Mouse (Mus musculus) MEL (cell line): ENCODE results near the gene Tro. TPM values are rescaled to one million over a fixed set of nuclear protein-coding genes. Genes with fewer than 3 reads are reported as not detected.
A peak's percentile ranks its signal among the peaks of the same experiment; 100 is the strongest.

ENCODE experiments used
- DNase-seq: peaks from one replicate; pipeline ENCODE4 v3.0.0; 2011; ENCODE audit warnings: low read depth, low spot score
- H3K27ac ChIP-seq: 2 replicates; pipeline ENCODE4 v1.5.1; 2012; ENCODE audit warnings: low read depth, mild to moderate bottlenecking, control low read depth, low read length, moderate library complexity; ENCODE audit not compliant: control insufficient read depth
- H3K27me3 ChIP-seq, 2 experiments: fragments of 150-350 bp in 1 of 2; sonication (generic) in 1 of 2; 2 replicates each; pipeline ENCODE4 v1.6.1; 2012; ENCODE audit warnings: low read length in 2 of 2, mild to moderate bottlenecking in 2 of 2, improper control_type of control experiment in 1 of 2, moderate library complexity in 1 of 2; ENCODE audit not compliant: insufficient read depth in 2 of 2, control insufficient read depth in 1 of 2
- H3K36me3 ChIP-seq, 2 experiments: 2 replicates each; pipeline ENCODE4 v1.6.1; 2012 to 2014; ENCODE audit warnings: low read length in 2 of 2, improper control_type of control experiment in 1 of 2, inconsistent platforms in 1 of 2, mild to moderate bottlenecking in 1 of 2; ENCODE audit not compliant: insufficient read depth in 2 of 2, control insufficient read depth in 1 of 2
- H3K4me1 ChIP-seq, 2 experiments: fragments of 150-350 bp in 1 of 2; sonication (generic) in 1 of 2; 2 replicates each; pipeline ENCODE4 v1.6.1; 2012; ENCODE audit warnings: low read length in 2 of 2, improper control_type of control experiment in 1 of 2, mild to moderate bottlenecking in 1 of 2; ENCODE audit not compliant: insufficient read depth in 2 of 2, control insufficient read depth in 1 of 2
- H3K4me3 ChIP-seq, 2 experiments: fragments of 150-350 bp in 1 of 2; sonication (generic) in 1 of 2; 2 replicates each; pipeline ENCODE4 v1.5.1; 2012; ENCODE audit warnings: low read depth in 2 of 2, low read length in 2 of 2, mild to moderate bottlenecking in 2 of 2, moderate library complexity in 2 of 2, control low read depth in 1 of 2, improper control_type of control experiment in 1 of 2; ENCODE audit not compliant: control insufficient read depth in 1 of 2, insufficient read depth in 1 of 2
- H3K79me2 ChIP-seq: 2 replicates; pipeline ENCODE4 v1.6.1; 2012; ENCODE audit warnings: mild to moderate bottlenecking, low read length, moderate library complexity; ENCODE audit not compliant: control insufficient read depth, poor library complexity, insufficient read depth
- H3K9ac ChIP-seq: 2 replicates; pipeline ENCODE4 v1.6.1; 2012; ENCODE audit warnings: low read depth, mild to moderate bottlenecking, control low read depth, low read length, moderate library complexity; ENCODE audit not compliant: control insufficient read depth, poor library complexity, severe bottlenecking
- H3K9me3 ChIP-seq: fragments of 150-350 bp; sonication (generic); replicated peaks from 2 replicates; pipeline ENCODE4 v1.6.1; 2012; ENCODE audit warnings: mild to moderate bottlenecking, low read length, improper control_type of control experiment, moderate library complexity; ENCODE audit not compliant: insufficient read depth
- BHLHE40 ChIP-seq: IDR thresholded peaks from 2 replicates; pipeline ENCODE4 v1.6.1; 2012; ENCODE audit warnings: low read depth, mild to moderate bottlenecking, inconsistent platforms, low read length, improper control_type of control experiment, borderline replicate concordance
- CHD1 ChIP-seq: IDR thresholded peaks from 2 replicates; pipeline ENCODE4 v1.6.1; 2012; ENCODE audit warnings: low read depth, mild to moderate bottlenecking, inconsistent platforms, low read length, improper control_type of control experiment
- CHD2 ChIP-seq: IDR thresholded peaks from 2 replicates; pipeline ENCODE4 v1.6.1; 2011; ENCODE audit warnings: low read length, improper control_type of control experiment
- CTCF ChIP-seq, 3 experiments: IDR thresholded peaks in 2 of 3; conservative IDR thresholded peaks in 1 of 3; 2 replicates each; pipeline ENCODE4 v1.5.1; 2011 to 2012; ENCODE audit warnings: low read length in 3 of 3, low read depth in 2 of 3, mild to moderate bottlenecking in 2 of 3, improper control_type of control experiment in 1 of 3, inconsistent platforms in 1 of 3, mixed read lengths in 1 of 3, moderate library complexity in 1 of 3; ENCODE audit not compliant: control insufficient read depth in 1 of 3, insufficient read depth in 1 of 3, poor library complexity in 1 of 3, severe bottlenecking in 1 of 3
- E2F4 ChIP-seq: IDR thresholded peaks from 2 replicates; pipeline ENCODE4 v1.6.1; 2011; ENCODE audit warnings: low read depth, low read length, improper control_type of control experiment, borderline replicate concordance
- ELF1 ChIP-seq: IDR thresholded peaks from 2 replicates; pipeline ENCODE4 v1.6.1; 2014; ENCODE audit warnings: low read depth, mild to moderate bottlenecking, inconsistent platforms, low read length, improper control_type of control experiment, moderate library complexity
- EP300 ChIP-seq, 2 experiments: IDR thresholded peaks; 2 replicates each; pipeline ENCODE4 v1.6.1; 2011; ENCODE audit warnings: improper control_type of control experiment in 2 of 2, low read length in 2 of 2, low read depth in 1 of 2, mild to moderate bottlenecking in 1 of 2
- GATA1 ChIP-seq: IDR thresholded peaks from 2 replicates; pipeline ENCODE4 v1.6.1; 2011; ENCODE audit warnings: low read depth, low read length, improper control_type of control experiment
- HCFC1 ChIP-seq: IDR thresholded peaks from 2 replicates; pipeline ENCODE4 v1.6.1; 2012; ENCODE audit warnings: low read depth, mild to moderate bottlenecking, inconsistent platforms, low read length, improper control_type of control experiment, moderate library complexity
- JUND ChIP-seq: IDR thresholded peaks from 2 replicates; pipeline ENCODE4 v1.6.1; 2011; ENCODE audit warnings: low read depth, mild to moderate bottlenecking, improper control_type of control experiment, low read length
- KAT2A ChIP-seq: conservative IDR thresholded peaks from 2 replicates; pipeline ENCODE4 v1.6.1; 2012; ENCODE audit warnings: low read depth, low read length, improper control_type of control experiment, inconsistent platforms
- MAX ChIP-seq: IDR thresholded peaks from 2 replicates; pipeline ENCODE4 v1.6.1; 2011; ENCODE audit warnings: low read length, improper control_type of control experiment
- MXI1 ChIP-seq: IDR thresholded peaks from 2 replicates; pipeline ENCODE4 v1.6.1; 2011; ENCODE audit warnings: mild to moderate bottlenecking, low read depth, low read length, improper control_type of control experiment
- NELFE ChIP-seq: IDR thresholded peaks from 2 replicates; pipeline ENCODE4 v1.6.1; 2011; ENCODE audit warnings: low read depth, low read length, improper control_type of control experiment
- POLR2A ChIP-seq, 2 experiments: IDR thresholded peaks; 2 replicates each; pipeline ENCODE4 v1.6.1; 2011 to 2012; ENCODE audit warnings: low read length in 2 of 2, mild to moderate bottlenecking in 2 of 2, control low read depth in 1 of 2, improper control_type of control experiment in 1 of 2, low read depth in 1 of 2, moderate library complexity in 1 of 2; ENCODE audit not compliant: control insufficient read depth in 1 of 2, insufficient read depth in 1 of 2, poor library complexity in 1 of 2
- POLR2AphosphoS2 ChIP-seq: IDR thresholded peaks from 2 replicates; pipeline ENCODE4 v1.6.1; 2011; ENCODE audit warnings: low read length, improper control_type of control experiment
- SIN3A ChIP-seq: IDR thresholded peaks from 2 replicates; pipeline ENCODE4 v1.6.1; 2012; ENCODE audit warnings: low read length, improper control_type of control experiment, inconsistent platforms
- SMC3 ChIP-seq: IDR thresholded peaks from 2 replicates; pipeline ENCODE4 v1.6.1; 2011; ENCODE audit warnings: low read depth, low read length, improper control_type of control experiment
- TAL1 ChIP-seq: IDR thresholded peaks from 2 replicates; pipeline ENCODE4 v1.6.1; 2012; ENCODE audit warnings: mild to moderate bottlenecking, inconsistent platforms, low read length, moderate library complexity, mixed read lengths
- TBP ChIP-seq: IDR thresholded peaks from 2 replicates; pipeline ENCODE4 v1.8.0; 2011; ENCODE audit warnings: low read depth, low read length, improper control_type of control experiment
- TCF12 ChIP-seq: IDR thresholded peaks from 2 replicates; pipeline ENCODE4 v1.6.1; 2014; ENCODE audit warnings: low read depth, mild to moderate bottlenecking, inconsistent platforms, low read length, improper control_type of control experiment, moderate library complexity
- USF1 ChIP-seq: IDR thresholded peaks from 2 replicates; pipeline ENCODE4 v1.6.1; 2014; ENCODE audit warnings: low read depth, mild to moderate bottlenecking, inconsistent platforms, low read length, improper control_type of control experiment, moderate library complexity
- USF2 ChIP-seq, 2 experiments: IDR thresholded peaks; 2 replicates each; pipeline ENCODE4 v1.6.1; 2011 to 2012; ENCODE audit warnings: improper control_type of control experiment in 2 of 2, low read length in 2 of 2, borderline replicate concordance in 1 of 2, inconsistent platforms in 1 of 2, low read depth in 1 of 2, mild to moderate bottlenecking in 1 of 2; ENCODE audit not compliant: insufficient read depth in 1 of 2
- ZMIZ1 ChIP-seq: IDR thresholded peaks from 2 replicates; pipeline ENCODE4 v1.6.1; 2012; ENCODE audit warnings: low read depth, mild to moderate bottlenecking, inconsistent platforms, low read length, improper control_type of control experiment, moderate library complexity
- polyA plus RNA-seq, 2 experiments: library from polyadenylated mRNA; stranded (reverse) in 1 of 2; unstranded in 1 of 2; fragments of >175 nt in 1 of 2; fragments of >200 nt in 1 of 2; gene quantifications; 2 replicates each; pipeline versions ENCODE4 v1.2.1 to v1.2.4; 2012; ENCODE audit warnings: low replicate concordance in 2 of 2, low read depth in 1 of 2; ENCODE audit not compliant: insufficient read length in 2 of 2, insufficient read depth in 1 of 2, missing spikeins in 1 of 2
- total RNA-seq: library from RNA; depleted of rRNA; stranded (reverse); fragments of 300-350 nt; gene quantifications from 2 replicates; pipeline ENCODE4 v1.2.3, GENCODE M21; 2012; rRNA removed

The Tro gene
- total RNA-seq (not detected in 2 replicates), polyA plus RNA-seq (under 1 TPM in 1 of 2 experiments, not detected in 1; 0.04 TPM)

GRCm38 (mm10) chrX:150656908-150657796 lies at the start of gene Tro:
TSS of gene Tro (minus strand) at chrX:150657583.
- Histone ChIP-seq H3K9me3 (no peaks in the 10 kb centered on the region), H3K27me3 (no peaks in the 10 kb centered on the region), H3K36me3 (no peaks in the 10 kb centered on the region), H3K79me2 (no peaks in the 10 kb centered on the region), H3K4me3 (no peak within 1 kb of the TSS), H3K4me1 (no peaks in the 10 kb centered on the region), H3K9ac (no peak within 1 kb of the TSS), H3K27ac (no peak within 1 kb of the TSS)
- TF ChIP-seq JUND: no peak
- TF ChIP-seq USF1: no peak
- TF ChIP-seq BHLHE40: no peak
- no peak for TF ChIP-seq E2F4
- DNase-seq: no peak

- H3K27me3 ChIP-seq: no peaks in the 10 kb centered on the region; a peak in 1 of 4 replicates
- no peaks in the 10 kb centered on the region for H3K9me3 ChIP-seq
- TF ChIP-seq TCF12 (no peak), TAL1 (no peak), CTCF (IDR thresholded peaks at IDR 0.05 in 2 of 3, conservative IDR thresholded peaks at IDR 0.05 in 1 of 3; ENCODE audit: control insufficient read depth in 1 of 3, insufficient read depth in 1 of 3, low read depth in 2 of 3, low read length in 3 of 3, poor library complexity in 1 of 3, severe bottlenecking in 1 of 3) (no peak), SMC3 (no peak), GATA1 (no peak), MXI1 (no peak), MAX (no peak)
- no peak overlapping the region for H3K27ac ChIP-seq
- H3K9ac ChIP-seq: no peak overlapping the region
- H3K36me3 ChIP-seq: no peaks in the 10 kb centered on the region
- DNase-seq: no peak
- H3K4me3 ChIP-seq: no peak overlapping the region
- no peaks in the 10 kb centered on the region for H3K79me2 ChIP-seq
- no peaks in the 10 kb centered on the region for H3K4me1 ChIP-seq
Observed at GRCm38 (mm10) chrX:150677505-150677904, 20.1 kb upstream of the Tro start.

GRCm38 (mm10) chrX:150662809-150663208 lies 5.4 kb upstream of the Tro start:
- DNase-seq: peak; percentile 46
- no peak overlapping the region for H3K4me3 ChIP-seq
- no peak for TF ChIP-seq GATA1
- peak; percentile 38 to 63 (median 43) for TF ChIP-seq CTCF (IDR thresholded peaks at IDR 0.05 in 2 of 3, conservative IDR thresholded peaks at IDR 0.05 in 1 of 3; ENCODE audit: control insufficient read depth in 1 of 3, insufficient read depth in 1 of 3, low read depth in 2 of 3, low read length in 3 of 3, poor library complexity in 1 of 3, severe bottlenecking in 1 of 3)
- TF ChIP-seq USF1: no peak
- TF ChIP-seq USF2 (IDR thresholded peaks at IDR 0.05; ENCODE audit: borderline replicate concordance in 1 of 2, insufficient read depth in 1 of 2, low read depth in 1 of 2, low read length in 2 of 2): no peak
- TF ChIP-seq KAT2A: no peak
- TF ChIP-seq POLR2AphosphoS2: no peak
- no peak for TF ChIP-seq POLR2A (IDR thresholded peaks at IDR 0.05; ENCODE audit: control insufficient read depth in 1 of 2, insufficient read depth in 1 of 2, low read depth in 1 of 2, low read length in 2 of 2, poor library complexity in 1 of 2)
- TF ChIP-seq NELFE: no peak
- TF ChIP-seq CHD1: no peak
- TF ChIP-seq TBP: no peak
- TF ChIP-seq HCFC1: no peak
- TF ChIP-seq ZMIZ1: no peak
- TF ChIP-seq MAX: no peak
- no peak for TF ChIP-seq ELF1
- TF ChIP-seq SIN3A: no peak
- peak; percentile 86 for TF ChIP-seq SMC3
- no peak for TF ChIP-seq CHD2
- no peak for TF ChIP-seq JUND
- TF ChIP-seq EP300 (IDR thresholded peaks at IDR 0.05; ENCODE audit: low read depth in 1 of 2, low read length in 2 of 2): no peak

More at GRCm38 (mm10) chrX:150662809-150663208, 5.4 kb upstream of the Tro start:
- Histone ChIP-seq H3K27me3 (no peaks in the 10 kb centered on the region), H3K9me3 (no peaks in the 10 kb centered on the region), H3K36me3 (no peaks in the 10 kb centered on the region; a peak in 1 of 4 replicates), H3K27ac (no peak overlapping the region), H3K9ac (no peak overlapping the region), H3K79me2 (no peaks in the 10 kb centered on the region), H3K4me1 (no peaks in the 10 kb centered on the region)
